Mouse (Mus musculus): ENCODE measurements around the gene Tenm1.

The Tenm1 gene

GRCm38 (mm10) chrX:42861731-42862130 is 567.2 kb downstream of the Tenm1 start:
- no peak for DNase-seq (ENCODE audit: low read depth, low spot score)

- no peak for DNase-seq (ENCODE audit: low read depth, low spot score)
Observed at GRCm38 (mm10) chrX:42781566-42781965, 647.4 kb downstream of the Tenm1 start.

- DNase-seq (ENCODE audit: low read depth, low spot score) = no peak
Observed at GRCm38 (mm10) chrX:42718078-42718785, 710.7 kb downstream of the Tenm1 start.

- no peak for DNase-seq (ENCODE audit: low read depth, low spot score)
Observed at GRCm38 (mm10) chrX:42700291-42700690, 728.6 kb downstream of the Tenm1 start.

GRCm38 (mm10) chrX:42647131-42647530 is 781.8 kb downstream of the Tenm1 start:
- no peak for DNase-seq (ENCODE audit: low read depth, low spot score)

GRCm38 (mm10) chrX:42580521-42580920 is 848.4 kb downstream of the Tenm1 start:
- DNase-seq (ENCODE audit: low read depth, low spot score) = no peak

GRCm38 (mm10) chrX:42558683-42559082 is 870.2 kb downstream of the Tenm1 start:
- no peak for DNase-seq (ENCODE audit: low read depth, low spot score)

- peak; percentile 56 for DNase-seq (ENCODE audit: low read depth, low spot score)
Observed at GRCm38 (mm10) chrX:42557284-42557683, 871.6 kb downstream of the Tenm1 start.

GRCm38 (mm10) chrX:42548513-42548912 is 880.4 kb downstream of the Tenm1 start:
- no peak for DNase-seq (ENCODE audit: low read depth, low spot score)

GRCm38 (mm10) chrX:42545076-42545475 is 883.9 kb downstream of the Tenm1 start:
- DNase-seq (ENCODE audit: low read depth, low spot score) = no peak

GRCm38 (mm10) chrX:42540756-42541053 is 888.2 kb downstream of the Tenm1 start:
- peak; percentile 63 for DNase-seq (ENCODE audit: low read depth, low spot score)

GRCm38 (mm10) chrX:42540030-42540755 is 888.7 kb downstream of the Tenm1 start:
- peak; percentile 21 for DNase-seq (ENCODE audit: low read depth, low spot score)

- no peak for DNase-seq (ENCODE audit: low read depth, low spot score)
Observed at GRCm38 (mm10) chrX:42530703-42531102, 898.2 kb downstream of the Tenm1 start.

GRCm38 (mm10) chrX:42522868-42523267 is 906.1 kb downstream of the Tenm1 start:
- no peak for DNase-seq (ENCODE audit: low read depth, low spot score)

GRCm38 (mm10) chrX:42512567-42512966 is 916.4 kb downstream of the Tenm1 start:
- DNase-seq (ENCODE audit: low read depth, low spot score) = peak; percentile 50

GRCm38 (mm10) chrX:42511105-42511504 is 917.8 kb downstream of the Tenm1 start:
- no peak for DNase-seq (ENCODE audit: low read depth, low spot score)

- DNase-seq (ENCODE audit: low read depth, low spot score) = no peak
Observed at GRCm38 (mm10) chrX:42502291-42503043, 926.5 kb downstream of the Tenm1 start, which contains the start of gene Sh2d1a. Gene Sh2d1a (plus strand): TSS chrX:42502453.

- no peak for DNase-seq (ENCODE audit: low read depth, low spot score)
Observed at GRCm38 (mm10) chrX:42500538-42500937, 928.4 kb downstream of the Tenm1 start.

GRCm38 (mm10) chrX:42490336-42490735 is 938.6 kb downstream of the Tenm1 start:
- DNase-seq (ENCODE audit: low read depth, low spot score) = no peak

- peak; percentile 62 for DNase-seq (ENCODE audit: low read depth, low spot score)
Observed at GRCm38 (mm10) chrX:42489446-42489845, 939.5 kb downstream of the Tenm1 start, which contains the start of gene Tex13c2. Gene Tex13c2 (plus strand): TSS chrX:42489691.

Measured in ZHBTc4 (cell line).